Mouse (Mus musculus) kidney, adult 2 months (tissue): ENCODE data around the gene Cryzl1. TPM values are rescaled to one million over a fixed set of nuclear protein-coding genes. Genes with fewer than 3 reads are reported as not detected.
A peak's percentile ranks its signal among the peaks of the same experiment; 100 is the strongest.
"Not testable (repeated sequence)": the region's sequence is repeated elsewhere in the genome, so short reads cannot be mapped to it uniquely, and the experiment has no call there.

Experiments used
- DNase-seq: peaks from one replicate; pipeline ENCODE4 v3.0.0; 2021
- H3K27ac ChIP-seq: fragments of 200-500 bp; 2 replicates; pipeline ENCODE4 v1.5.1; 2012; ENCODE audit warnings: low read depth, low read length, control low read depth, inconsistent platforms; ENCODE audit not compliant: insufficient read depth
- H3K27me3 ChIP-seq: fragments of 200-500 bp; replicated peaks from 2 replicates; pipeline ENCODE4 v1.6.1; 2012; ENCODE audit warnings: mild to moderate bottlenecking, moderate library complexity, low read length, inconsistent platforms; ENCODE audit not compliant: control insufficient read depth, insufficient read depth
- H3K36me3 ChIP-seq: fragments of 200-500 bp; 2 replicates; pipeline ENCODE4 v1.6.1; 2012; ENCODE audit warnings: mild to moderate bottlenecking, moderate library complexity, low read length, inconsistent platforms; ENCODE audit not compliant: control insufficient read depth, insufficient read depth
- H3K4me1 ChIP-seq: fragments of 200-500 bp; 2 replicates; pipeline ENCODE4 v1.6.1; 2011; ENCODE audit warnings: low read length; ENCODE audit not compliant: control insufficient read depth, insufficient read depth
- H3K4me3 ChIP-seq: fragments of 200-500 bp; 2 replicates; pipeline ENCODE4 v1.5.1; 2011; ENCODE audit warnings: mild to moderate bottlenecking, low read depth, low read length, control low read depth; ENCODE audit not compliant: insufficient read depth
- CTCF ChIP-seq: fragments of 200-500 bp; conservative IDR thresholded peaks from 2 replicates; pipeline ENCODE4 v1.5.1; 2011; ENCODE audit warnings: low read depth, mild to moderate bottlenecking, control low read depth, low read length, moderate library complexity, mixed read lengths; ENCODE audit not compliant: insufficient read depth, insufficient read length
- POLR2A ChIP-seq: fragments of 200-500 bp; IDR thresholded peaks from one replicate; pipeline ENCODE4 v1.6.1; 2011; ENCODE audit warnings: low read depth, low read length, control low read depth
- WGBS: fragments of 180-500 bp; shearing (Covaris S2); methylation state at CpG from one replicate; pipeline ENCODE4 v1.1.7; 2018; 5-methylcytosine and 5-hydroxymethylcytosine counted together
- polyA plus RNA-seq: library from polyadenylated mRNA; depleted of rRNA; stranded (reverse); fragments of >200 nt; gene quantifications from 2 replicates; pipeline ENCODE4 v1.2.3, GENCODE M21; 2012

Cryzl1 gene
- polyA plus RNA-seq, 1 experiment, result 29.5 TPM

DNA sequence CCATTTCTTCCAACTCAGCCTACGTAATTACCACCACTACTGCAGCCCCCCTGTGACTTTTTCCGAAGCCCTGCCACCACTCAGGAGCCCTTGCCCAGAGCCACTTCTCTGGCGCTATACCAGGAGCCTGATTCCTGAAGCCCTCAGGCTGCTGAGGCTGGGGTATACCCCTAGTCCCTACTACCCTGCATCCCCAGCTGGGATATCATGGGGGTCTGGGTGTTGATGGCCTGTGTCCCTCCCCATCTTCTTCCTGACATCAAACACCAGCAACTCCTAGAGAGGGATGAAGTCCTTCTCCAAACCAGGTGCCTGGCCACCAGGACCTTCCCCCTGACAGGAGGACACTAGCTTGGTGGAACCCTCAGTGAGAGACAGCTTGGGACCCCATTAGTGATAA is 76.6 kb downstream of the Cryzl1 start:
- peaks cover 8% of the 10 kb centered on the region; the same call in 1 of the 2 replicates for H3K36me3 ChIP-seq
- no peak for DNase-seq
- H3K4me1 ChIP-seq, result peaks cover 6% of the 10 kb centered on the region; the same call in 1 of the 2 replicates
- H3K27me3 ChIP-seq, result no peaks in the 10 kb centered on the region
- no peak for TF ChIP-seq CTCF
- TF ChIP-seq POLR2A, result no peak
- 92% methylated on average over 3 of the region's 3 CpGs for WGBS
- H3K27ac ChIP-seq, result no peak overlapping the region
- no peak overlapping the region for H3K4me3 ChIP-seq

- H3K36me3 ChIP-seq, result no peaks in the 10 kb centered on the region; the same call in 1 of the 2 replicates
- peaks cover 6% of the 10 kb centered on the region; the same call in 1 of the 2 replicates for H3K4me1 ChIP-seq
- no peak overlapping the region for H3K4me3 ChIP-seq
- no peak overlapping the region for H3K27ac ChIP-seq
- no peak for TF ChIP-seq CTCF
- TF ChIP-seq POLR2A, result no peak
- DNase-seq, result no peak
- H3K27me3 ChIP-seq, result no peaks in the 10 kb centered on the region
These were observed 79.0 kb downstream of the Cryzl1 start for GRCm38 (mm10) chr16:91649781-91650180.

DNA sequence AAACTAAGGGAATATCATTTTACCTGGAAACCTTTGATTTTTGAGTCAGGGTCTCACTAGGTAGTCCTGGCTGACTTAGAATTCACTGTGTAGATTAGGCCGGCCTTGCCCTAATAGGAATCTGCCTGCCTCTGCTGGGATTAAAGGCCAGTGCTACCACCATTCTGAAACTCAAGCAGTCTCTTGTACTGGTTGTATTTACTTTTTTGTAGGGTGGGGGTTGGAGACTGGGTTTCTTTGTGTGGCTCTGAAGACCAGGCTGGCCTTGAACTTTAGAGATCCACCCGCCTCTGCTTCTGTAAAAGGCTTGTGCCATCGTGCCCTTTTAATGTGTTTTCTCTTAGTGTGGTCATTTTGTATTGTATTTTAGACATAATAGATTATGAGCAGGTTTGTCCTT is 79.5 kb downstream of the Cryzl1 start:
- peaks cover 6% of the 10 kb centered on the region; the same call in 1 of the 2 replicates for H3K4me1 ChIP-seq
- H3K36me3 ChIP-seq, result no peaks in the 10 kb centered on the region; the same call in 1 of the 2 replicates
- WGBS, result 36% methylated on average over 3 of the region's 3 CpGs
- no peak for DNase-seq
- H3K27ac ChIP-seq, result no peak overlapping the region
- no peak for TF ChIP-seq CTCF
- TF ChIP-seq POLR2A, result no peak
- no peak overlapping the region for H3K4me3 ChIP-seq
- H3K27me3 ChIP-seq, result no peaks in the 10 kb centered on the region

DNA sequence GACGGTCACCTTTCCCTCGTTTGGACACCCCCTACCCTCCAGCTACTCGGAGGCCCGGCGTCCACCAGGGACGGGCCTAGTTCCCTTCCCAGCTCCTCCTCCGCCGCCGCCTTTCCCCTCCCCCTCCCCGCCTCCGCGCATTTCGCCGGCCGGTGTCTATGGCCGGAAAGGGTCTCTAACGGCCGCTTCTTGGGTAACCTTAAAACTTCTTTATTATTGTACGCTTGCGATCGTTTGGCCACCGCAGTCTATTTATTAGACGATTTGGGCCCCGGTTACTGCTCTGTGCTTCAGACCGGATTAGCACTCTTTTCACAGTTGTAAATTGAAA is 80.6 kb downstream of the Cryzl1 start:
- Histone ChIP-seq H3K27me3 (no peaks in the 10 kb centered on the region), H3K36me3 (no peaks in the 10 kb centered on the region; the same call in 1 of the 2 replicates), H3K4me1 (peaks cover 6% of the 10 kb centered on the region; the same call in 1 of the 2 replicates), H3K27ac (peak overlapping the region; percentile 92), H3K4me3 (peak overlapping the region; percentile 72)
- WGBS, result under 1% methylated on average over 25 of the region's 25 CpGs
- DNase-seq, result peak; percentile 86
- TF ChIP-seq POLR2A (peak; percentile 9), CTCF (no peak)

GRCm38 (mm10) chr16:91647461-91648219 is 81.1 kb downstream of the Cryzl1 start, which contains the start of gene Son:
Son (plus strand) TSS chr16:91647506.
- Histone ChIP-seq H3K4me1 (peaks cover 6% of the 10 kb centered on the region; the same call in 1 of the 2 replicates), H3K27ac (peak within 1 kb of the TSS; percentile 98), H3K27me3 (no peaks in the 10 kb centered on the region), H3K36me3 (no peaks in the 10 kb centered on the region; the same call in 1 of the 2 replicates), H3K4me3 (peak within 1 kb of the TSS; percentile 81)
- DNase-seq, result peak; percentile 99
- TF ChIP-seq POLR2A (peak; percentile 92), CTCF (no peak)
- under 1% methylated on average over 68 of the region's 70 CpGs for WGBS

- no peaks in the 10 kb centered on the region for H3K27me3 ChIP-seq
- DNase-seq, result peak; percentile 97
- no peaks in the 10 kb centered on the region; the same call in 1 of the 2 replicates for H3K36me3 ChIP-seq
- peaks cover 6% of the 10 kb centered on the region; the same call in 1 of the 2 replicates for H3K4me1 ChIP-seq
- under 1% methylated on average over 59 of the region's 59 CpGs for WGBS
- peak within 1 kb of the TSS; percentile 81 for H3K4me3 ChIP-seq
- TF ChIP-seq CTCF (no peak), POLR2A (peak; percentile 93)
- H3K27ac ChIP-seq, result peak within 1 kb of the TSS; percentile 98
These were observed 81.9 kb downstream of the Cryzl1 start, which contains the start of gene Gart for GRCm38 (mm10) chr16:91646681-91647419. Gart (minus strand) TSS chr16:91646952.

DNA sequence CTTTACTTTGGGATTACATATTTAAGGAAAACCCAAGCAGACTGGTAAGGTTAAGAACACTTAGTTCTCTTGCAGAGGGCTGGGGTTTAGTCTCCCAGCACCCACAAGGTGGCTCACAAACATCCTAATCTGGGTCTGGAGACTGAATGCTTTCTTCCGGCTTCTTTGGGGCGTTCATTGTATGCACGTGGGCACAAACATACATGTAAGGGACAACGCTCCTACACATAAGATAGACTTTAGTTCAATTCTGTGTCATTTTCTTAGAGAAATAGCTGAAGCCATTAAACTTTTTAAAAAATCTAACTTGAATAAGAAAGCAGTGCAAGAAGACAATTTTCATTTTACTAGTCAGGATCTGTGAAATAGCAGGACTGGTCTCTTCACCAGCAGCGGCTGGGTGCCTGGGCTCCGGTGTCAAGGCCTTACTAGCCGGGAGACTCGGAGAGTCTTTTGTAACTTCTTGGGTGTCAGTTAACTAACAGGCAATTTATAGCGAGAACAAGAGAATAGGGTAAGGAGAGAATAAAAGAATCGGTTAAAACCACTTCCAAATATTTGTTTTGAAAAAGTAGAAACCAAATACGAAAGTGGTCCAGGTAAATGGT is 82.7 kb downstream of the Cryzl1 start:
- 4% methylated on average over 11 of the region's 11 CpGs for WGBS
- H3K4me3 ChIP-seq, result peak overlapping the region; percentile 81
- H3K27ac ChIP-seq, result no peak overlapping the region
- DNase-seq, result peak; percentile 23
- no peaks in the 10 kb centered on the region for H3K27me3 ChIP-seq
- peaks cover 3% of the 10 kb centered on the region for H3K36me3 ChIP-seq
- TF ChIP-seq CTCF (no peak), POLR2A (no peak)
- peaks cover 6% of the 10 kb centered on the region; the same call in 1 of the 2 replicates for H3K4me1 ChIP-seq

GRCm38 (mm10) chr16:91645420-91645819 is 83.4 kb downstream of the Cryzl1 start:
- not testable (repeated sequence) for H3K4me3 ChIP-seq, H3K4me1 ChIP-seq, H3K36me3 ChIP-seq, DNase-seq, H3K27ac ChIP-seq, H3K27me3 ChIP-seq
- WGBS, result 50% methylated on average over 1 of the region's 2 CpGs
